Mouse (Mus musculus): ENCODE results near the gene Fstl4.

The Fstl4 gene

DNA sequence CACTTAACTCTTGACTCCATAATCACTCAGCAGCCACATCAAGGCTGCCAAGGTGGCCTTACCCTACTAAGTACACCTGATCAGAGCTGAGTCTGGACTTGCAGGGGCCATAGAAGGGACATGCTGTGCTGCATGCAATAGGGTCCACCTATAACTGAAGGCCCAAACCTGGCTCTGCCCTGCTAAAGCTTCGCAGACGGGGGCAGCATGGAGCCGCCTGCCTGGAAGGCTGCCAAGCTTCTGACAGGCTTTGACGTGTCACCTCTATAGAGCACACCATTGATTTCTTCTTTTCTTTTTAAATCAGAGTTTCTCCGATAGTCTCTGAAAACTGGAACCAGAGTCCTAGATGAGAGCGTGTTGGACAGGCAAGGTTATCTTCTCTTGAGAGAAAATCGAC, 146.4 kb downstream of the Fstl4 start:
- DNase-seq (ENCODE audit: low read depth, low spot score) = no peak

DNA sequence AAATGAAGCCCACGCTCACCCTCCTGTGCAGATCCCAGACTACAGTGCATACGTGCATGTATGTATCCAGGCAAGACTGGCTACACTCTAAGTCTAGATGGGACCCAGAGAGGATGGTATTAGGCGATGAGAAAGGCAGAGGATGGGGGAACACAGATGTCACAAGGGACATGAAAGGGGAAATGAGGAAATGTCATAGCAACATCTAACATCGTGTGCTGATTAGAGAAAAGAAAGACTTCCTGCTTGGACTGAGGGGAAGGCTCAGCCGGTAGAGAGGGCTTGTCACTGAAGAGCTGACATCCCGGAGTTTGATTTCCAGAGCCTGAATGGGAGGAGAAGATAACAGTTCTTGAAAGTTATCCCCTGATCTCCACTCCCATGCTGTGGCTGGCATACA, 150.0 kb downstream of the Fstl4 start:
- no peak for DNase-seq (ENCODE audit: low read depth, low spot score)

DNA sequence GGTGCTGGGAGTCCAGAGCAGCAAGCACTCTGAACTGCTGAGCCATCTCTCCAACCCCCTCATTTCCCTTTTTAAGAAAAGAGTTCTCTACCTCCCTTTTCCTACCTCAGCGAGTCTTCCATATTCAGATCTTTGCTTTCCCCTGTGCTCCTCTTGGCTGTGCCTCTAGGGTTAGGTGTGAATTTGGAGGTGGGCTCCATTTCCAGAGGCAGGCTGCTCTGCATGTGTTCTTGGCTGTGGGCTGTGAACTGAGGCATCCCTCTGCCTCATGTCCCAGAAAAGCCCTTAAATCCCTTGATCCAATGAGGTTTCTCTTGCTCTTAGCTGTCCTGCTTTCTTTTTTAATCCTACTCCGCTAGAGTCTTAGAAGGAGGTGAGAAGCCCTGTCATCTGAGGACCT, 151.2 kb downstream of the Fstl4 start:
- no peak for DNase-seq (ENCODE audit: low read depth, low spot score)

DNA sequence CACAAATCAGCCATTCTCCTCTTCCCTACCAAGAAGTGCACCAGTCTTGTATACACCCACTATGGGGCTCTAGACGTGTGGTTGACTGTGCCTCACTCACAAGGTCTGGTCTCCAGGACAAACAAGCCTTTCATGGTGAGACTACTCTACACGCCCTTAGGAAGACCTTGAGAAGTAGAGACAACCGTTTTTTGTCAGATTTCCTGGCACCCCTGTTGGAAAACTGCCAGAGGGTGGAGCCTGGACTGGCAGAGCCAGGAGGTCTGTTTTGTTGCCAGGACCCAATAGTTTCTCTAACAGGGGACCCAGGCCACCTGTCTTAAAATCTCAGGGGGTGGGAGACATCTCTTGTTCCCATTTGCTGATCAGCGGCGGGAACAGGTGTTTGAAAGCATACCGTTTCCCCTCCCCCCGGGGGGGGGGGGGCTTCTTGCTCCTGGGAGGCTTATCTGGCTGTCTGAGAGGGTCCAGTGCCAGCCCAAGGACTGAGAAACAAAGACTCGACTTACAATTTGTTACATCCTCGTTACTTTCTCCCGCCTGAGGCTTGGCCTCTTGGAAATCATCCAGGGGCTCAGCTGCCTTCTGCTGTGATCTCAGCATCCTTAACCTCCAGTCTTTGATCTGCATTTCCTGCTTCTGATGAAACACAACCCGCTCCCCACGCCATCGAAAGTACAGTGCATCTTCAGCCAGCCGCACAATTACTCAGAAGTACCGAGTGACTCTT, 155.0 kb downstream of the Fstl4 start:
- DNase-seq (ENCODE audit: low read depth, low spot score) = peak; percentile 5

- DNase-seq (ENCODE audit: low read depth, low spot score) = no peak
Observed at GRCm38 (mm10) chr11:52924196-52924595, 159.8 kb downstream of the Fstl4 start.

- DNase-seq (ENCODE audit: low read depth, low spot score) = no peak
Observed at GRCm38 (mm10) chr11:52928321-52928720, 163.9 kb downstream of the Fstl4 start.

DNA sequence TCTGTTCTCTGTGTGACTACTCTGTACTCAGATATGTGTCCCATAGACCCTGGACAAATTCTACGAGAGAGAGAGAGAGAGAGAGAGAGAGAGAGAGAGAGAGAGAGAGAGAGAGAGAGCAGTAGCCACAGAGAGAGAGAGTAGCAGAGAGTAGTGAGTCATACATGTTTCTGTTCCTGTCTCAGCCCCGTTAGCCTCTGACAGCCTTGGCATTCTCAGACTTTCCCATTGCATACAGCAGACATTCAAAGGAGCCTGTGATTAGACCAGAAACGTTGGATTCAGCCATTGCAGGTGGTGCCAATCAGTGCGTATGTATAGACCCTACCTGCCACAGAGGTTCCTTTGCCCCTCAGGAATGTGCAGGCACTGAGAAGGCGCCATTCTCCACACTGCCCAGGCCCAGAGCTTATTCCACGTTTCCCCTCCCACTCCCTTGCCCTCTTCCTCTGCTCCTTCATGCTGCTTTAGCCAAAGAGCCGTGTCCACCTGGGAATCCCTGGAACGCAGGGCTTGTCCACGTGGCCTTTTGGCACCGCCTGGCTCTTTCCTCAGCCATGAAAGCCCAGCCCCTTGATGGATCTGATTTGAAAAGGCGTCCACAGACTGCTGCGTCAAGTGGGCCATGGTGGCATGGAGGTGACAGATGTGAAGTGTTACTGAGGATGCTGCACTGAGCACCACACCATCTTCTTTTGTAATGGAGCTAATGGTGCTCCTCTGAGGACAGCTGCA, 175.1 kb downstream of the Fstl4 start:
- DNase-seq (ENCODE audit: low read depth, low spot score) = no peak

DNA sequence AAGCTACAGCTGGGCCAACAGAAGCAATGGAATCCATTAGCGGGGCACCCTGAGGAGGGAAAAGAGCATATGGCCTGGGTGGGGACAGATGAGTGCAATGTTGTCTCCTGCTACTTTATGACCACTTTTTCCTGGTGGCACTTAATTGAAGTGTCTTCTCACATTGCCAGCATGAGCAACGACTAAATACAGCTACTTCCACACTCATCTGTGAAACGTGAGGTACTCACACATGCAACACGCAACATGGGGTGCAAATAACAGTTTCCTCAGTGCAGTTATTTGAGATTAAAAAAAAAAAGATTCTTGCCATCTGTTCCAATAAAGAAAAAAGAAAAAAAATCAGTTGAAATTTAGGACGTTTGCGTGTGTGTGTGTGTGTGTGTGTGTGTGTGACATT, 178.5 kb downstream of the Fstl4 start:
- DNase-seq (ENCODE audit: low read depth, low spot score) = no peak

DNA sequence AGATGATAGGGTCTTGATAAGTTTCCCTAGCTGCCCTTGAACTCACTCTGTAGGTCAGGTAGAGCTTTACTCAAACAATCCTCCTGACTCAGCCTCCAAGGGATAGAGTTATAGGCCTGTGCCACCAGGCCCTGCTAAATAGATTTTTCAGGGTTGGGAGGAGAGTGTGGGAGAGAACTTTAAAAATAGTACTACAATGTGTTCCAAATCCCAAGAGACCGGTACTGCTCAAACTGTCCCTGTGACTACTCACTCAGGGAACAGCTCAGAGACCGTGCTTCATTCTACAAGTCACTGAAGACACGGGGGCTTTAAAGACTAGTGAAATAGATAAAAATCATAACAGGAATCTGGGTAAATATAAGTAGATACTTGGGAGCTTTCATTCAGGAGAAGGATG, 190.6 kb downstream of the Fstl4 start:
- no peak for DNase-seq (ENCODE audit: low read depth, low spot score)

GRCm38 (mm10) chr11:52968809-52969208, 204.4 kb downstream of the Fstl4 start:
- DNase-seq (ENCODE audit: low read depth, low spot score) = no peak

DNA sequence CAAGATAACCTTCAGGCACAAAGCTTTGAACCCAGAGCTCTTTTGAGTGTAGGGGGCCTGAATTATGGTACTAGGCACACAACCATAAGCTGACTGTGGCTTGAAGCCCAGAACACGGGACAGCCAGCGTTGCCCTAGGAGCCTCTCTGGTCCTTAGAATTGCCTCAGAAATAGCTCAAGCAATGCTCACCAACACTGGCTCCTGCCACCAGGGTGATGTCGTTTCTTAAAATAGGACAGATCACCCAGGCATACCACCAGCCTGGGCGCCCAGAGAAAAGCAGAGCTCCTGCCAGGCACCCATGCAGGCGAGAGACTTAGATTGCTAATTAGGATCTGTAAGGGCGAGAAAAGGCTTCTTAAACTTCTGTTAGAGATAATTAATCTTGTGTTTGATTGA, 206.0 kb downstream of the Fstl4 start:
- DNase-seq (ENCODE audit: low read depth, low spot score) = no peak

GRCm38 (mm10) chr11:52986986-52987385, 222.6 kb downstream of the Fstl4 start:
- no peak for DNase-seq (ENCODE audit: low read depth, low spot score)

- no peak for DNase-seq (ENCODE audit: low read depth, low spot score)
Observed at GRCm38 (mm10) chr11:52994688-52995087, 230.3 kb downstream of the Fstl4 start.

DNA sequence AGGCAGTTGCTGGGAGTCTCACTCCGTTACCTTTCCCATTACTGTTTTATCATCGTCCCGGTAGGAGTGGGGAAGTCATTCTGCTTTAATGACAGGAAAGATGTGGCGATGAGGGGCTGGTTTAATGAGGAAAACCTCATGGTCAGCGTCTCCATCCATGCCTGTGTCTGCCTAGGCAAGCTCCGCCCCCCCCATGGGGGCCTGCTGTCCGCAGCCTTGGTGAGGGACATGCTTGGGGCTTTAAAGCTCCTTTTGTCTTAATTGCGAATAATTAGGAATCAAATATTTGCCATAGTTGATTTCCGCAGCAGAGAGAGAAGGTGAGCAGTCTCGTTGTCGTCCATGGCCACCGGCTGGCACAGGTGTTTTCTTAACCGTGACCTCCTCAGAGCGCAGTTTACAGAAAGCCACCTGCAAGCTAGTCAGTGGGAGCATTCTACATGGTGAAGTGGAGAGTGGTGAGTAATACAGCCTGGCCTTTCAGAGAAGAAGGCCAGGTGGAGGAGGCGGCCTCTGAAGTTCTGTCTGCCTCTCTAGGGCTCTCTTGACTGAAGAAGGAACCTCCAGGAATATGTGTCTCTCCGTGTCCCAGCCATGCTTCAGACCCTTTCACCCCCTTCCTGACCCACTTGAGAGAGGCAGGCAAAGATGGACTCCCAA, 232.1 kb downstream of the Fstl4 start:
- no peak for DNase-seq (ENCODE audit: low read depth, low spot score)

DNA sequence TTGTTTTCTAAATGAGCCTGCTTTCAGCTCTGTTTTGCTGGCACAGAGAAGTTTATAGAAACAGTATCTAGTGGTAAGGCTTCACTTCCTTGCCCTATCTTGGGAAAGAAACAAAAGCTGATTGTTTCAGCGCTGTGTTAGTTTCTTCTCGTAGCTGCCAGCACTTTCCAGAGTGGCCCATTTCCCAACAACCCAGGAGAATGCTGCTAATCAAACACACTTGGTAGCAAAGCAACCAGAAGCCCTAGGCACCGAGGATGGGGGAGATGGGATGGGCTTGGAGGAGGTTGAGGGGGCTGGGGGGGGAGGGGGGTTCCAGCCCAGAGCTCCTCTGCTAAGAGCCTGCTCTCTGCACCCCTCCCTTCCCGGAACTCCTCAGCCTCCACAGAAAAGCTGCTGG, 233.0 kb downstream of the Fstl4 start:
- DNase-seq (ENCODE audit: low read depth, low spot score) = no peak

DNA sequence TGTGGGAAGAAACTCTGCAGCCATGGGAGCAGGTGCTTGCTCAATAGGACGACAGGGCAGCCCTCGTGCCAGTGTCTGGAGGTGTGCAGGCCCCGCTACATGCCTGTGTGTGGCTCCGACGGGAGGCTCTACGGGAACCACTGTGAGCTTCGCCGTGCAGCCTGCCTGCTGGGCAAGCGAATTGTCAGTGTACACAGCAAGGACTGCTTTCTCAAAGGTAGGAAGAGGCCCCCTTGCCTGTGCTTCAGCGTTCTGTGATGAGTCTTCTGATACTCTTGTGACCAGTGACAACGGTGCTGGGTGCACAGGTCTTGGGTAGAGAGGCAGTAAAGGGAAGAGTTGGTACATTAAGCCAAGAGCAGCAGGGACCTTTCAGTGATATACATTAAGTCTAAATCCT, 235.8 kb downstream of the Fstl4 start:
- DNase-seq (ENCODE audit: low read depth, low spot score) = no peak

- DNase-seq (ENCODE audit: low read depth, low spot score) = no peak
Observed at GRCm38 (mm10) chr11:53003361-53003760, 238.9 kb downstream of the Fstl4 start.

DNA sequence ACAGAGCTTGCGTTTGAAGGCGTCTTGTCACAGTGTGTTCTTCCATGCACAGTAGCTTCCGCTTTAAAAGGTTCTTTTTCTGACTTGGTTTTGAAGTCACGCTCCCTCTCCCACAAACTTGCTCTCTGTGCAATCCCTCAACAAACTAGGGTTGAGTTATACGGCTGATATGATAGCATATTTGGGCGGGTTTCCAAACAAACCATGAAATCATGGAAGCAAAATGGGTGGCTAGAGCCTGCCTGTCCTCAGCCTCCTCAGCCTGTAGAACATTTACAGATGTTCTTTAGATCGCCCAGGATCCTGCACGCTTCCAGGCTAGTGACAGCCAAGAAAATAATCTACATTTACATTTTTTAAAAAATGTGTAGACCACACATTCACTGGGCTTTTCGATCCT, 239.4 kb downstream of the Fstl4 start:
- no peak for DNase-seq (ENCODE audit: low read depth, low spot score)

DNA sequence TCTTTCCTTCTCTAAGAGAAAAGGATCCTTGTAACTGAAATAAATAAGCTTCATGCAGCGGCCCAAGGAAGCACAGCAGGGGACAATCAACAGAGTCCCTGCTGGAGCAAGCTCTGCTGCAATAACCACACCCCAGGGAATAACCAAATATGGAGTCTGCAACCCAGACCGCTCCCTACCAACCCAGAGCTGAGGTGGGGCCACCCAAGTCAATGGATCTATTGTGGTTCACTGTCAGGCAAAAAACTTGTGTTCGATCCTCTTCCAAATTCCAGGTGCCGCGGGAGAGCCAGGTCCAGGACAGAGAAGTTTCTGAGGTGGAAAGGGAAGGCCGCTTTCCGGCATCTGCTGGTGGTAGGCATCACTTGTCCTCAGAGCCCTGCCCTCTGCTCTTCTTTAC, 245.2 kb downstream of the Fstl4 start:
- DNase-seq (ENCODE audit: low read depth, low spot score) = peak; percentile 51

- peak; percentile 33 for DNase-seq (ENCODE audit: low read depth, low spot score)
Observed at GRCm38 (mm10) chr11:53011996-53012505, 247.6 kb downstream of the Fstl4 start.

DNA sequence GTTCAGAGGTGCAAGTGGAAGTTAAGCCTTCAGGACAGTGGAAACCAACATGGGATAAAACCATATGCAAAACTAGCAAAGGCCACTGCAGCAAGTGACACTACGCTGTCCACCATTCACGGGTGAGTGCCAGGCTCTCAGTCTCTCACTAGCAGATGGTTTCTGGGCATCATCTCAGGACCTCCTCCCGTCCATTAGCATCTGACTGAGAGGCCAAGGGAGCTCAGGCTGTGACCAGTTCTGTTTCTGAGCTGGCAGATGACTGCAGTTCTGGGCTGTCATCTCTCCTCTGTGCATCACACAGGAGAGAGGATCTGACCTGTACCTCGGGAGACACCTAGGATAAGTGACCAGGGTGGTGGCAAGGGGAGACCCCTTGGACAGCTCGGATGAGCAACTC, 249.5 kb downstream of the Fstl4 start:
- no peak for DNase-seq (ENCODE audit: low read depth, low spot score)

DNA sequence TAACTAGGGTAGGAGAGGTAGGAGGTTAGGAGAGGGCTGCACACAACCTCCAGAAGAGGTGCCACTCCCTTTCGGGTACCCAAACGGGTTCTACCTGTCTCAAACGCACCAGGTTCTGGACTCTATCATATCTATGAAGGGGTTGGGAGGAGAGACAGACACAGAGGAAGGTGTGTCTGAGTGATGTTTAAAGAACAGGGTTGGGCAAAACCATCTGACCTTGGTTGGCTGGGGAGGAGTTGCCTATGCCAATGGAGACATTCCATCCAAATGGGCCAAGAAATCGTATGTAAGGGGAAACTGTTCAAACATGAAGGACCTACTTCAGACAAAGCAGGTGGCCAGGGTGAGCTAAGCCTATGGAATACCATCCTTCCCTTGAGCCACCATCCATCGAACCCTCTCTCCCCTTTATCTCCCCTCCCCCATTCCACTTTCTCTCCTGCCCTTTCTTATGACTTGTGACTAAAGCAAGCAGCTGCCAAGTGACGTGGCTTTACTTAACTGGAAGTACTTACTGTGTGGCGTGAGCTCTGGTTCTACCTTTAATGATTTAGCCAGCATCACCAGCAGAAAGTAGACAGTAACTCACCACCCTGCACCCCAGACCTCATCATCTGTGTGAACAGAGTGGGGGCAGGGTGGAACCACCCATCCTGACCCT, 252.1 kb downstream of the Fstl4 start:
- no peak for DNase-seq (ENCODE audit: low read depth, low spot score)

Data from R1 (cell line).